Mouse (Mus musculus) midbrain, postnatal 0 days (tissue): ENCODE measurements around the gene Vps50. TPM values are rescaled to one million over a fixed set of nuclear protein-coding genes. Genes with fewer than 3 reads are reported as not detected.

Experiments used
- ATAC-seq: fragments of 200-750 bp; cut with Nextera tagmentation; 2 replicates; pipeline ENCODE4 v1.8.0; 2017; ENCODE audit warnings: moderate number of reproducible peaks, mild to moderate bottlenecking, moderate TSS enrichment, moderate library complexity; ENCODE audit not compliant: low FRiP score
- DNase-seq: peaks from one replicate; pipeline ENCODE4 v3.0.0-alpha.2; 2015; ENCODE audit warnings: low spot score
- H3K27ac ChIP-seq: fragments of 300-500 bp; sonication (generic); 2 replicates; pipeline ENCODE4 v1.5.1; 2014; ENCODE audit warnings: low read depth, mild to moderate bottlenecking, low read length, mixed read lengths
- H3K27me3 ChIP-seq: fragments of 300-500 bp; sonication (generic); 2 replicates; pipeline ENCODE4 v1.6.1; 2014; ENCODE audit warnings: low read length, control low read depth, mixed read lengths; ENCODE audit not compliant: insufficient read depth
- H3K36me3 ChIP-seq: fragments of 300-500 bp; sonication (generic); 2 replicates; pipeline ENCODE4 v1.6.1; 2014; ENCODE audit warnings: low read length, control low read depth, mixed read lengths; ENCODE audit not compliant: insufficient read depth
- H3K4me1 ChIP-seq: fragments of 300-500 bp; sonication (generic); 2 replicates; pipeline ENCODE4 v1.6.1; 2014; ENCODE audit warnings: mild to moderate bottlenecking, control low read depth, antibody characterized with exemption, low read length, mixed read lengths; ENCODE audit not compliant: insufficient read depth
- H3K4me2 ChIP-seq: fragments of 300-500 bp; sonication (generic); 2 replicates; pipeline ENCODE4 v1.6.1; 2014; ENCODE audit warnings: low read depth, mild to moderate bottlenecking, low read length, mixed read lengths; ENCODE audit not compliant: poor library complexity, severe bottlenecking
- H3K4me3 ChIP-seq: fragments of 300-500 bp; sonication (generic); 2 replicates; pipeline ENCODE4 v1.5.1; 2014; ENCODE audit warnings: low read depth, mild to moderate bottlenecking, low read length, moderate library complexity
- H3K9ac ChIP-seq: fragments of 300-500 bp; sonication (generic); replicated peaks from 2 replicates; pipeline ENCODE4 v1.6.1; 2014; ENCODE audit warnings: mild to moderate bottlenecking, low read length, moderate library complexity, mixed read lengths; ENCODE audit not compliant: poor library complexity, severe bottlenecking
- H3K9me3 ChIP-seq: fragments of 300-500 bp; sonication (generic); 2 replicates; pipeline ENCODE4 v1.6.1; 2016; ENCODE audit warnings: low read length, control low read depth
- CTCF ChIP-seq: IDR thresholded peaks from 2 replicates; pipeline ENCODE4 v1.5.1; 2016; ENCODE audit warnings: antibody characterized with exemption, mild to moderate bottlenecking
- WGBS: fragments of 180-500 bp; shearing (Covaris S2); extraction: QIAGEN DNeasy Blood & Tissue Kit; methylation state at CpG from one replicate; pipeline ENCODE4 v1.1.7; 2014; 5-methylcytosine and 5-hydroxymethylcytosine counted together
- polyA plus RNA-seq: library from polyadenylated mRNA; unstranded; fragments of >200 nt; fragmentation: Nextera tagmentation; extraction: Ambion mirVana; gene quantifications from 2 replicates; pipeline ENCODE4 v1.2.1, GENCODE M21; 2015
- total RNA-seq: library from RNA; depleted of rRNA; stranded (reverse); fragments of >200 nt; gene quantifications from 2 replicates; pipeline ENCODE4 v1.2.3, GENCODE M21; 2014

Gene Vps50
- total and polyA plus RNA-seq, 2 experiments from 2014 or later: 36.5 to 51.8 TPM

DNA sequence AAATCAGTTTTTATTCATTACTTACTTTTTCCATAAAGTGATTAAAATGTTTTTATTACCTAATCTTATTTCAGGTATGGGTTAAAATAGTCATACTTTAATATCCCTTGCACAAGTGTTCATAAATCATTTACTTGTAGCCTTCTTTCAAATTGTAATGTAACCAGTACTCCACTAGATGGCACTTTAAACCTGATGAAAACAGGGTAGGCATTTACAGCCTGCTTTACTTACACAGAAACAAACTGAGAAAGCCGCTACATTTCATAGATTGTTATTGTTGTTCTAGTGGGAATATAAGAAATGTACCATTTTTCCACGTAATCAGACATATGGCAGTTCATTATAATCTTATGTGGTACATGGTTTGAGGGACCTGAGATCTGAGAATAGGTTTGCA is 11.6 kb downstream of the Vps50 start:
- H3K36me3 ChIP-seq: no peaks in the 10 kb centered on the region
- no peaks in the 10 kb centered on the region; the same call in 1 of the 2 replicates for H3K4me1 ChIP-seq
- 5% methylated on average over 2 of the region's 2 CpGs for WGBS
- ATAC-seq (peak; percentile 59), DNase-seq (peak; percentile 86)
- H3K27me3 ChIP-seq: no peaks in the 10 kb centered on the region
- no peak overlapping the region for H3K4me3 ChIP-seq
- H3K27ac ChIP-seq: no peak overlapping the region
- H3K9me3 ChIP-seq: no peaks in the 10 kb centered on the region
- no peak overlapping the region for H3K9ac ChIP-seq
- TF ChIP-seq CTCF: peak; percentile 89
- no peak overlapping the region for H3K4me2 ChIP-seq

GRCm38 (mm10) chr6:3511116-3511515 is 12.9 kb downstream of the Vps50 start:
- TF ChIP-seq CTCF: no peak
- no peaks in the 10 kb centered on the region for H3K36me3 ChIP-seq
- H3K4me1 ChIP-seq: no peaks in the 10 kb centered on the region; the same call in 1 of the 2 replicates
- 42% methylated on average over 10 of the region's 10 CpGs for WGBS
- peak overlapping the region; percentile 23; the same call in 1 of the 2 replicates for H3K4me2 ChIP-seq
- no peaks in the 10 kb centered on the region for H3K27me3 ChIP-seq
- no peak for ATAC-seq
- no peak overlapping the region; the same call in 1 of the 2 replicates for H3K9ac ChIP-seq
- DNase-seq: peak; percentile 14
- no peaks in the 10 kb centered on the region for H3K9me3 ChIP-seq
- H3K27ac ChIP-seq: 0 out of 2 replicates have a peak overlapping the region, but pooled peaks have one; percentile 8
- no peak overlapping the region for H3K4me3 ChIP-seq

- peak overlapping the region; percentile 23 for H3K4me2 ChIP-seq
- peak; percentile 37 for DNase-seq
- no peaks in the 10 kb centered on the region; the same call in 1 of the 2 replicates for H3K4me1 ChIP-seq
- TF ChIP-seq CTCF: no peak
- 0 out of 2 replicates have a peak overlapping the region, but pooled peaks have one; percentile 30 for H3K9ac ChIP-seq
- no peaks in the 10 kb centered on the region for H3K27me3 ChIP-seq
- H3K4me3 ChIP-seq: no peak overlapping the region
- no peaks in the 10 kb centered on the region for H3K36me3 ChIP-seq
- WGBS: 23% methylated on average over 11 of the region's 11 CpGs
- H3K27ac ChIP-seq: peak overlapping the region; percentile 69; the same call in 1 of the 2 replicates
- ATAC-seq: no peak
- no peaks in the 10 kb centered on the region for H3K9me3 ChIP-seq
Measured at GRCm38 (mm10) chr6:3511612-3512011, 13.4 kb downstream of the Vps50 start.

- TF ChIP-seq CTCF: peak; percentile 21; the same call in 1 of the 2 replicates
- peak; percentile 71 for DNase-seq
- Histone ChIP-seq H3K27ac (no peak overlapping the region), H3K4me3 (no peak overlapping the region), H3K9me3 (no peaks in the 10 kb centered on the region), H3K36me3 (peaks cover 3% of the 10 kb centered on the region; the same call in 1 of the 2 replicates), H3K27me3 (no peaks in the 10 kb centered on the region), H3K4me1 (no peaks in the 10 kb centered on the region; the same call in 1 of the 2 replicates), H3K4me2 (no peak overlapping the region), H3K9ac (no peak overlapping the region)
- peak; percentile 73 for ATAC-seq
- 34% methylated on average over 3 of the region's 3 CpGs for WGBS
Measured at GRCm38 (mm10) chr6:3512611-3513010, 14.4 kb downstream of the Vps50 start.

DNA sequence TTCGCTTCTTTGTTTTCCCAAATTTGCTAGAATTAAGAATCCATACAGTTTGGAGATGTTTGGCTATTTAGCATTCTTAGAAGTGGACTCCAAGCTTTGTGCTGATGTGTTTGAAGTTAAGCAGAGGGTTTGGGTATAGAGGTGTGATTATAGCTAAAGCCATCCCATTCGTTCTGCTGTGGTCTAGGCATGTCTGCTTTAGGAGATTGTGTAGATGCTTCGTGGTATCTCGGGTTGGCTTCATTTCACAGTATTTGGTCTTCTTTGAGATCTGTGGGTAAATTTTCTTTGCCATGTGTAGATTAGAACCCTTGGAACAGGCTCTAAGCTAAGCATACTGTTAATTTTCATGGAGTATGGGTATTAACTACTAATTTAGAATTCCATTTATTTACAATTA is 30.0 kb downstream of the Vps50 start:
- no peak for DNase-seq
- no peak overlapping the region for H3K4me2 ChIP-seq
- TF ChIP-seq CTCF: no peak
- H3K9me3 ChIP-seq: no peaks in the 10 kb centered on the region
- no peaks in the 10 kb centered on the region for H3K4me1 ChIP-seq
- H3K27me3 ChIP-seq: no peaks in the 10 kb centered on the region
- no peak for ATAC-seq
- no peak overlapping the region for H3K9ac ChIP-seq
- no peak overlapping the region for H3K27ac ChIP-seq
- WGBS: 90% methylated on average over 4 of the region's 4 CpGs
- H3K36me3 ChIP-seq: no peaks in the 10 kb centered on the region
- H3K4me3 ChIP-seq: no peak overlapping the region

GRCm38 (mm10) chr6:3531445-3531844 is 33.3 kb downstream of the Vps50 start:
- no peak overlapping the region for H3K4me2 ChIP-seq
- no peak overlapping the region for H3K4me3 ChIP-seq
- DNase-seq (peak; percentile 49), ATAC-seq (no peak)
- no peak overlapping the region for H3K9ac ChIP-seq
- no peak overlapping the region for H3K27ac ChIP-seq
- no peaks in the 10 kb centered on the region for H3K4me1 ChIP-seq
- H3K9me3 ChIP-seq: no peaks in the 10 kb centered on the region
- TF ChIP-seq CTCF: no peak
- no peaks in the 10 kb centered on the region for H3K27me3 ChIP-seq
- no peaks in the 10 kb centered on the region; the same call in 1 of the 2 replicates for H3K36me3 ChIP-seq
- WGBS: 16% methylated on average over 5 of the region's 5 CpGs
